Mouse (Mus musculus) heart, embryonic 14.5 days (tissue): ENCODE measurements around the gene Smyd1. TPM values are rescaled to one million over a fixed set of nuclear protein-coding genes. Genes with fewer than 3 reads are reported as not detected.
"Not testable (repeated sequence)": the region's sequence is repeated elsewhere in the genome, so short reads cannot be mapped to it uniquely, and the experiment has no call there.

Experiments used
- ATAC-seq: fragments of 200-750 bp; cut with Nextera tagmentation; 2 replicates; pipeline ENCODE4 v1.8.0; 2017; ENCODE audit warnings: low read depth, moderate TSS enrichment; ENCODE audit not compliant: insufficient number of reproducible peaks, insufficient read depth, low FRiP score
- H3K27ac ChIP-seq, 2 experiments: fragments of 200-500 bp in 1 of 2; fragments of 300-500 bp in 1 of 2; sonication (generic) in 1 of 2; replicated peaks in 1 of 2; 2 replicates each; pipeline ENCODE4 v1.5.1; 2012 to 2014; ENCODE audit warnings: low read depth in 2 of 2, low read length in 2 of 2, control low read depth in 1 of 2, mild to moderate bottlenecking in 1 of 2, mixed read lengths in 1 of 2; ENCODE audit not compliant: control insufficient read depth in 1 of 2, insufficient read depth in 1 of 2
- H3K27me3 ChIP-seq: fragments of 300-500 bp; sonication (generic); 2 replicates; pipeline ENCODE4 v1.6.1; 2014; ENCODE audit warnings: mild to moderate bottlenecking, low read length, control low read depth; ENCODE audit not compliant: control insufficient read depth, insufficient read depth
- H3K36me3 ChIP-seq: fragments of 300-500 bp; sonication (generic); 2 replicates; pipeline ENCODE4 v1.6.1; 2014; ENCODE audit warnings: mild to moderate bottlenecking, control low read depth, low read length, mixed read lengths; ENCODE audit not compliant: control insufficient read depth, insufficient read depth
- H3K4me1 ChIP-seq, 2 experiments: fragments of 200-500 bp in 1 of 2; fragments of 300-500 bp in 1 of 2; sonication (generic) in 1 of 2; 2 replicates each; pipeline ENCODE4 v1.6.1; 2012 to 2014; ENCODE audit warnings: low read length in 2 of 2, control low read depth in 1 of 2, mixed read lengths in 1 of 2; ENCODE audit not compliant: control insufficient read depth in 2 of 2, insufficient read depth in 2 of 2
- H3K4me2 ChIP-seq: fragments of 300-500 bp; sonication (generic); 2 replicates; pipeline ENCODE4 v1.6.1; 2014; ENCODE audit warnings: mild to moderate bottlenecking, low read length
- H3K4me3 ChIP-seq, 2 experiments: fragments of 200-500 bp in 1 of 2; fragments of 300-500 bp in 1 of 2; sonication (generic) in 1 of 2; 2 replicates each; pipeline ENCODE4 v1.5.1; 2012 to 2014; ENCODE audit warnings: low read length in 2 of 2, mild to moderate bottlenecking in 2 of 2, control low read depth in 1 of 2, low read depth in 1 of 2, moderate library complexity in 1 of 2; ENCODE audit not compliant: control insufficient read depth in 1 of 2, insufficient read depth in 1 of 2
- H3K9ac ChIP-seq: fragments of 300-500 bp; sonication (generic); 2 replicates; pipeline ENCODE4 v1.6.1; 2014; ENCODE audit warnings: mild to moderate bottlenecking, low read length
- H3K9me3 ChIP-seq: fragments of 300-500 bp; sonication (generic); 2 replicates; pipeline ENCODE4 v1.6.1; 2016; ENCODE audit warnings: low read length, control low read depth; ENCODE audit not compliant: control insufficient read depth
- WGBS: fragments of 180-500 bp; shearing (Covaris S2); extraction: QIAGEN DNeasy Blood & Tissue Kit; methylation state at CpG from one replicate; pipeline ENCODE4 v1.1.7; 2014; 5-methylcytosine and 5-hydroxymethylcytosine counted together
- polyA plus RNA-seq: library from polyadenylated mRNA; unstranded; fragments of >200 nt; fragmentation: Nextera tagmentation; extraction: Ambion mirVana; gene quantifications from 2 replicates; pipeline ENCODE4 v1.2.1, GENCODE M21; 2014

The Smyd1 gene
- polyA plus RNA-seq, 1 experiment from 2014 or later, result 147 TPM

DNA sequence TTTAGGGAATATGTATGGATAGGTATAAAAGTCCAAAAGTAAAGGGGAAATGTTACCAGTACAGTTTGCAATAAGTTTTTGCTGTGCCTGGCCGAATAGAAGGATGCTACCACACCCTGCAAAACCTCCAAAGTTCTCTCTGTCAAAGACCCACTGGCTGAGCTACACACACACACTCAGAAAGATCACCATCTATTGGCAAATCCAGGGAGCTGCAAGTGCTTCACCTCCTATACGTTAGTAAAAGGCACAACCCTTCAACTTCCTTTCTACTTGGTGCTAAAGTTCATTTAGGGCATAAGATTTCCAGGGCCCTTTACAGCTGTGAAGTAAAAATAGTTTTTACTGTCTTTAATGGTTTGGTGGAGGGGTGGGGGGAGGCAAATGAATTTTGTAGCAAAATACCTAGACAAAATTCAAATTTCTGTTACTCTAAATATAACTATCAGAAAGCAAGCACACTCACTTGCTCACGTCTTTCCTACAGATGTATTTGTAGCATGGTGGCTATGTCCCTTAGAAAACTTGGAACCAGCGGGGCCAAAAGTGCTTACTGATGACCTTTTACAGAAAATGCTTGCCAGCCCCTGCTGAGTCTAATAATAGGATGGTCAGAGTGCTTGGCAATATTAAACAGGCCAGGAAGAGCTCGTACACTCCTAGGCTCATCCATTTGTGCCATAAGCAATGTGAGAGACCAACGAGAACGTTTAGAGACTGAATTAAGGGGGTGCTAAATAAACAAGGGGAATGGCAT is 52.9 kb downstream of the Smyd1 start:
- Histone ChIP-seq H3K9ac (no peak overlapping the region), H3K4me2 (peak overlapping the region; percentile 3; the same call in 1 of the 2 replicates), H3K27me3 (no peaks in the 10 kb centered on the region), H3K36me3 (no peaks in the 10 kb centered on the region), H3K9me3 (no peaks in the 10 kb centered on the region), H3K27ac (peak overlapping the region; percentile 78 to 96), H3K4me3 (no peak overlapping the region), H3K4me1 (peaks cover 11 to 28% of the 10 kb centered on the region in 2 experiments)
- WGBS, result 22% methylated on average over 7 of the region's 7 CpGs
- no peak for ATAC-seq

DNA sequence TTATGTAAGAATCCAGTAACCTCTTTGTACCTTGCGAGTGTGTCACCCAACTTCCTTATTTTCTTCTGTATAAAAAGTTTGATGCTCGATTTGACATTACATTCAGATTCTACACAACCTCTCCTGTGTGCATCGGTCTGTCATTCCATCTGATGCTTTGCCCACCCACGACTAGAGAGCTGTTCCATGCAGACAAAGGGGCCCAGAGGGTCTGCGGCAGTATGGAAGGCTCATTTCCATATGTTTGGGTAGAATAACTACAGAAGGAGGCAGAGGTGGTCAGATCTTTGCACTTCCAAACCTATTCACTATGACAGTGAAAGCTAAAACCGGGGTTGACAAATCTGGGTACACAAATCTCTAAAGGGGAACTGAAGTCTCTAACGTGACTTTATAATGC is 54.4 kb downstream of the Smyd1 start:
- H3K4me1 ChIP-seq, result peaks cover 19 to 31% of the 10 kb centered on the region in 2 experiments
- H3K4me2 ChIP-seq, H3K9ac ChIP-seq, ATAC-seq, H3K9me3 ChIP-seq, H3K36me3 ChIP-seq, H3K4me3 ChIP-seq, H3K27me3 ChIP-seq: not testable (repeated sequence)
- H3K27ac ChIP-seq, result 0 out of 4 replicates have a peak overlapping the region, but pooled peaks of 1 of the 2 experiments have one; percentile 96
- 88% methylated on average over 7 of the region's 7 CpGs for WGBS

DNA sequence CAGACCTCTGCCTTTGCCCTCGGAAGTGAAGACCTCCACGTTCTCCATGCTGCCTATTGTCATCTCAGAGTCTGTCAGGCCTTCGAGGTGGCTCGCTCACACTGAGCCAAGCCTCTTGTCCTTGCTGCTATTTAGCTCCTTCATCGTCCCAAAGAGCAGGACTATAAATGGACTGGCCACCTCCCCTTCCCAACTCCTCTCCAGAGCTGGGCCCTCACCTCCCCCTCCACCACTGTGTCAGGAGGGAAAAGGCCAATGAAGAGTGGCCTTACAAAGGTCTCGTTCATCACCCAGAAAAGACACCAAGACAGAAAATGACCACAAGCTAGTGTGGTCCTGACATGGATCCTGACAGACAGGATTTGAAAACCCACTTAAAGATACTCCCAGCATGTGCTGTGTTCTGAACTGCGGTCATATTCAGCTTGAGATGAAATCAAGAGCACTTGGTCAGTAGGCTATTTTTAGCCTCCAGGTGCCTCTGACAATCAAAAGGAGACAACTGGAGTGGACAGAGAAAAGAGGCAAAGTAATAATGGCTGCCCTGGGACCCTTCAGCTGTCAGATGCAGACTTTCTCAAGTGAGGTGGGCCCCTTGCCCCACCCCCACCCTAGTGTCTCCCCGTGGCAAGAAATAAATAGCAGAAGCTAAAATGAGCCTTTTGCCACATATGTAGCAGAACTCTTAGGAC is 59.7 kb downstream of the Smyd1 start:
- no peaks in the 10 kb centered on the region for H3K27me3 ChIP-seq
- H3K4me2 ChIP-seq, result peak overlapping the region; percentile 70
- H3K9ac ChIP-seq, result peak overlapping the region; percentile 86
- H3K9me3 ChIP-seq, result no peaks in the 10 kb centered on the region
- WGBS, result 28% methylated on average over 8 of the region's 8 CpGs
- peak overlapping the region; percentile 61 to 68 for H3K4me3 ChIP-seq
- peaks cover 11 to 33% of the 10 kb centered on the region in 2 experiments for H3K4me1 ChIP-seq
- peaks cover 15% of the 10 kb centered on the region; the same call in 1 of the 2 replicates for H3K36me3 ChIP-seq
- peak overlapping the region; percentile 95 to 96 for H3K27ac ChIP-seq
- peak; percentile 82 for ATAC-seq

DNA sequence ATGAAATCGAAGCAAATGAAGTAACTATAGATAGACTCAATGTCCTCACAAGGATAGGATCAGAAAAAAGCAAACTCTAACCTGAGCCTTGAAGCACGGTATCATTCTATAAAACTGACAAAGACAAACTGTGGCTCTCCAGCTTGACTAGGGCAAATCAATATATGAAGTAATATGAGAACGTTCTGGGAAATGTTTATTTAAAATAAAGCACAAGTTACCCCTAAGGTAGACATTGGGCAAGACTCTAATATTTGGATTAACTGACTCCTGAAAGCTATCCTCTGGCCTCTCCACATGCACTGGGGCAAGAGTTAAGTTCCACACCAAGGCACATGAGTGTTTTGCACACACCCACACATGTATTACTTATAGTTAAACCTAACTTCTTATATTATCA is 61.0 kb downstream of the Smyd1 start:
- Histone ChIP-seq H3K9me3 (no peaks in the 10 kb centered on the region), H3K4me2 (peak overlapping the region; percentile 70), H3K27ac (peak overlapping the region; percentile 95 to 96; a peak in 3 of 4 replicates), H3K9ac (peak overlapping the region; percentile 86), H3K27me3 (no peaks in the 10 kb centered on the region), H3K36me3 (peaks cover 24% of the 10 kb centered on the region), H3K4me1 (peaks cover 11 to 33% of the 10 kb centered on the region in 2 experiments), H3K4me3 (peak overlapping the region; percentile 61 to 68; a peak in 3 of 4 replicates)
- ATAC-seq, result no peak
- 35% methylated on average over 3 of the region's 3 CpGs for WGBS

DNA sequence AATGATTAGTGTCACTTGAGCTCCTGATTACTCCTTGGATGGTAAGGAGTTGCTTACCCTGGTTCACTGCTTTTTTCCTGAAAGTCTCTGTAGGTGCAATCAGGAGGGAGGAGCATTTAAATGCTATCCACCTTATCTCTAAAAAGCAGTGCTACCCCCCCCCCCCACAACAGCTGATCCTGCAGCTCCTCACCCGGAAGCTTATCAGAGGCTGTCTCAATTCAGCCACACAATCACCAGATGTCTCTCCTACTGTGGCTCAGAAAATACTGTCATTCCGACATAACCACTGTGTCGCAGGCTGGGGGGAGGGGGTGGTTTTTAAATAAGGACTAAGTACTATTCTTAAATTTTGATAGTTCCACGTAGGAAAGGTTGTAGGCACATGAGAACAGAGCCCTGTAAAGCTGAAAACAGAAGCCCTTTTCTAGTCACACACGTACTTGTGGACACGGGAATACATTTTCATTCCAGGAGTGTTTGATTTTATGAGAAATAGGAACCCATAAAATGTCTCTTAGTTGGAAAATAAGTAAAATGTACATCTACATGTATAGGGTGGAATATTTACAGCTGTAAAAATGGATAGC is 61.9 kb downstream of the Smyd1 start:
- Histone ChIP-seq H3K36me3 (peaks cover 32% of the 10 kb centered on the region), H3K9ac (peak overlapping the region; percentile 86), H3K27ac (peak overlapping the region; percentile 61 to 96), H3K27me3 (no peaks in the 10 kb centered on the region), H3K4me1 (peaks cover 11 to 33% of the 10 kb centered on the region in 2 experiments), H3K4me3 (peak overlapping the region; percentile 30 to 61), H3K4me2 (peak overlapping the region; percentile 70), H3K9me3 (no peaks in the 10 kb centered on the region)
- WGBS, result 8% methylated on average over 6 of the region's 6 CpGs
- ATAC-seq, result no peak

DNA sequence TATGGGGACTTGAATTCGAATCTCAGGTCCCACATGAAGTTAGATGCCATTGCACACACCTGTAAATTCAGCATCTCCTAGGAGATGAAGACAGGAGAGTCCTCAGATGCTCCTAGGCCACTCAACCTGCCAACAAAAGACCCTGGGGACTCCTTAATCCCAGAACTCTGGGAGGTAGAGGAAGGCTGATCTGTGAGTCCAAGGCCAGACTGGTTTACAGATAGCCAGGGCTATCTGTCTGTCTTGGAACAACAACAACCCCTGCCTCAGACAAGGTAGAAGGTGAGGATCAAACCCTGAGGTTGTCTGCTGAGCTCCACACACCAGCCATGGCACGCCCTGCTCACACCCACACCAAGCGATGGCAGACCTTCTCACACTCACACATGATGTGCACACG is 62.9 kb downstream of the Smyd1 start:
- Histone ChIP-seq H3K27me3 (no peaks in the 10 kb centered on the region), H3K4me2 (peak overlapping the region; percentile 70), H3K9me3 (no peaks in the 10 kb centered on the region), H3K4me1 (peaks cover 11 to 28% of the 10 kb centered on the region in 2 experiments), H3K27ac (peak overlapping the region in 1 of 2 experiments; percentile 96; a peak in 2 of 4 replicates), H3K36me3 (peaks cover 32% of the 10 kb centered on the region), H3K4me3 (peak overlapping the region in 1 of 2 experiments; percentile 61; a peak in 2 of 4 replicates), H3K9ac (peak overlapping the region; percentile 86)
- ATAC-seq, result no peak
- WGBS, result 75% methylated on average over 4 of the region's 4 CpGs

DNA sequence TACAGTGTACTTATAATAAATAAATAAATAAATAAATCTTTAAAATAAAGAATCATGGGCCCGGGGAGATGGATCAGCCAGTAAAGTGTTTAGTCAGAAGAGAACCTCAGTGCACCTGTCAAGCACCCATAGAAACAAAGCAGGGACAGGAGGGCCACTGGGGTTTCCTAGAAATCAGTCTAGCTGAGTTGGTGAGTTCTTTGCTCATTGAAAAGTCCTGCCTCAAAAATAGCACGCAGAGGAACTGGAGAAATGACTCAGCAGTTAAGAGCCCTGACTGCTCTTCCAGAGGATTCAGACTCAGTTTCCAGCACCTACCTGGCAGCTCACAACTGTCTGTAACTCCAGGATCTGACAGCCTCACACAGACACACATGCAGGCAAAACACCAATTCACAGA is 63.5 kb downstream of the Smyd1 start:
- Histone ChIP-seq H3K4me2 (peak overlapping the region; percentile 70), H3K36me3 (peaks cover 32% of the 10 kb centered on the region), H3K4me3 (peak overlapping the region in 1 of 2 experiments; percentile 61; a peak in 1 of 4 replicates), H3K9ac (no peak overlapping the region; the same call in 1 of the 2 replicates), H3K9me3 (no peaks in the 10 kb centered on the region), H3K27ac (no peak overlapping the region), H3K4me1 (peaks cover 8 to 22% of the 10 kb centered on the region in 2 experiments), H3K27me3 (no peaks in the 10 kb centered on the region)
- no peak for ATAC-seq
- WGBS, result 48% methylated on average over 2 of the region's 2 CpGs
